In genomic region chr7:70369061-70369730, GRCm38 (mm10) we compare ENCODE assay signal across 8 mouse cellular contexts. TPM values are rescaled to one million over a fixed set of nuclear protein-coding genes. Genes with fewer than 3 reads are reported as not detected.
DNase-seq lines count a peak whose midpoint lies in the region; ATAC-seq and TF ChIP-seq lines count a peak whose summit lies in the region.

No protein-coding gene starts in this region.

- H3K36me3 ChIP-seq in forebrain, embryonic 12.5 days (replicated peaks): no peaks in the 10 kb centered on the region

- H3K9ac ChIP-seq in forebrain, embryonic 12.5 days: peak overlapping the region; percentile 62

- no peaks in the 10 kb centered on the region for H3K9me3 ChIP-seq in forebrain, embryonic 12.5 days

- peak overlapping the region; percentile 52 for H3K4me3 ChIP-seq in lung, adult 2 months (replicated peaks; ENCODE audit: extremely low read depth, low read depth, low read length)
- peak overlapping the region; percentile 41 for H3K4me3 ChIP-seq in forebrain, embryonic 12.5 days (replicated peaks)

- peak overlapping the region; percentile 61 for H3K4me2 ChIP-seq in forebrain, embryonic 12.5 days

- 0 out of 2 replicates have a peak, but pooled peaks cover 3% of the 10 kb centered on the region for H3K4me1 ChIP-seq in lung, adult 2 months (ENCODE audit: control insufficient read depth, insufficient read depth, low read length)
- peaks cover 26% of the 10 kb centered on the region for H3K4me1 ChIP-seq in forebrain, embryonic 12.5 days

- peaks cover 66% of the 10 kb centered on the region for H3K27me3 ChIP-seq in forebrain, embryonic 12.5 days

- peak overlapping the region; percentile 93 for H3K27ac ChIP-seq in forebrain, embryonic 12.5 days

- no peak for TF ChIP-seq CTCF in lung, adult 2 months (IDR thresholded peaks at IDR 0.05; ENCODE audit: insufficient read depth, low read length)

- peak; percentile 45 for DNase-seq in lung, adult 2 months
- no peak for DNase-seq in lung, postnatal 36 days
- peak; percentile 63 for DNase-seq in kidney, adult 18-20 months
- peak; percentile 62 for DNase-seq in lung, postnatal 10 days
- peak; percentile 33 for DNase-seq in urinary bladder, postnatal 25 days (ENCODE audit: low spot score)
- DNase-seq in cerebellum, adult 8-10 months: no peak
- no peak for DNase-seq in adipocyte (ENCODE audit: low spot score)

- peak; percentile 36 for ATAC-seq in forebrain, embryonic 12.5 days (ENCODE audit: low FRiP score)

- WGBS in lung, adult 2 months: 15% methylated on average over 37 of the region's 37 CpGs
- under 1% methylated on average over 37 of the region's 37 CpGs for WGBS in forebrain, embryonic 12.5 days

- TF ChIP-seq POLR2A in lung, adult 2 months (IDR thresholded peaks at IDR 0.05; ENCODE audit: borderline replicate concordance, extremely low read depth, low read depth, low read length): peak; percentile 32; the same call in 1 of the 2 replicates

RNA-seq across cellular contexts. Expression of gene Nr2f2, which starts 2.7 kb away (rescaled TPM):
- 231 and 263 TPM in 2 replicates for polyA plus RNA-seq in lung, adult 2 months (2012; rRNA removed)
- 129 and 162 TPM in 2 replicates for polyA plus RNA-seq in forebrain, embryonic 12.5 days (2016; fragmentation: Nextera tagmentation; extraction: Ambion mirVana)

Comparison
In these comparisons a context has a peak if more than half of its experiments do, and no peak if none do; other contexts are left out.
1. DNase-seq: peak in lung, adult 2 months (single experiment), kidney, adult 18-20 months (single experiment), lung, postnatal 10 days (single experiment) and urinary bladder, postnatal 25 days (single experiment); none in lung, postnatal 36 days (single experiment), cerebellum, adult 8-10 months (single experiment) and adipocyte (single experiment).